Mouse (Mus musculus) cortical plate, adult 2 months (tissue): Measurements from ENCODE around the gene Cyp4a12a.
"Not testable (repeated sequence)": the region's sequence is repeated elsewhere in the genome, so short reads cannot be mapped to it uniquely, and the experiment has no call there.

Experiments used
- CTCF ChIP-seq: fragments of 200-500 bp; IDR thresholded peaks from 2 replicates; pipeline ENCODE4 v1.5.1; 2011; ENCODE audit warnings: mild to moderate bottlenecking, control low read depth, low read length; ENCODE audit not compliant: insufficient read depth; ENCODE audit errors: extremely low read depth
- POLR2A ChIP-seq: fragments of 200-500 bp; IDR thresholded peaks from 2 replicates; pipeline ENCODE4 v1.6.1; 2011; ENCODE audit warnings: mild to moderate bottlenecking, low read length, control low read depth; ENCODE audit not compliant: insufficient read depth; ENCODE audit errors: extremely low read depth

- TF ChIP-seq CTCF, POLR2A: not testable (repeated sequence)
Observed at GRCm38 (mm10) chr4:115298746-115299145, at the start of gene Cyp4a12a.
